Mouse (Mus musculus) liver, adult 2 months (tissue): ENCODE data around the gene Dbn1. TPM values are rescaled to one million over a fixed set of nuclear protein-coding genes. Genes with fewer than 3 reads are reported as not detected.

Experiments used
- DNase-seq: peaks from one replicate; pipeline ENCODE4 v3.0.0-alpha.2; 2011; ENCODE audit warnings: low read depth, low spot score; ENCODE audit errors: extremely low read depth
- H3K27ac ChIP-seq: fragments of 200-500 bp; replicated peaks from 2 replicates; pipeline ENCODE4 v1.5.1; 2012; ENCODE audit warnings: low read depth, mild to moderate bottlenecking, control low read depth, inconsistent platforms, low read length; ENCODE audit not compliant: insufficient read depth
- H3K27me3 ChIP-seq: fragments of 200-500 bp; 2 replicates; pipeline ENCODE4 v1.6.1; 2012; ENCODE audit warnings: mild to moderate bottlenecking, moderate library complexity, low read length, inconsistent platforms; ENCODE audit not compliant: control insufficient read depth, insufficient read depth
- H3K36me3 ChIP-seq: fragments of 200-500 bp; 2 replicates; pipeline ENCODE4 v1.6.1; 2012; ENCODE audit warnings: low read length, inconsistent platforms; ENCODE audit not compliant: control insufficient read depth, insufficient read depth
- H3K4me1 ChIP-seq: fragments of 200-500 bp; 2 replicates; pipeline ENCODE4 v1.6.1; 2011; ENCODE audit warnings: low read length; ENCODE audit not compliant: control insufficient read depth, insufficient read depth
- H3K4me3 ChIP-seq: fragments of 200-500 bp; 2 replicates; pipeline ENCODE4 v1.5.1; 2011; ENCODE audit warnings: low read depth, mild to moderate bottlenecking, control low read depth, low read length, moderate library complexity; ENCODE audit not compliant: insufficient read depth
- H3K79me2 ChIP-seq: fragments of 200-500 bp; 2 replicates; pipeline ENCODE4 v1.6.1; 2012; ENCODE audit warnings: inconsistent platforms, mild to moderate bottlenecking, low read length, moderate library complexity; ENCODE audit not compliant: control insufficient read depth, insufficient read depth
- H3K9ac ChIP-seq: fragments of 200-500 bp; 2 replicates; pipeline ENCODE4 v1.6.1; 2012; ENCODE audit warnings: low read depth, mild to moderate bottlenecking, control low read depth, inconsistent platforms, low read length
- CTCF ChIP-seq: fragments of 200-500 bp; IDR thresholded peaks from 2 replicates; pipeline ENCODE4 v1.5.1; 2011; ENCODE audit warnings: low read depth, low read length, control low read depth
- POLR2A ChIP-seq: fragments of 200-500 bp; IDR thresholded peaks from 2 replicates; pipeline ENCODE4 v1.6.1; 2011; ENCODE audit warnings: low read length, control low read depth; ENCODE audit not compliant: insufficient read depth; ENCODE audit errors: extremely low read depth
- WGBS: fragments of 180-500 bp; shearing (Covaris S2); methylation state at CpG from one replicate; pipeline ENCODE4 v1.1.7; 2018; 5-methylcytosine and 5-hydroxymethylcytosine counted together
- polyA plus RNA-seq: library from polyadenylated mRNA; depleted of rRNA; stranded (reverse); fragments of >200 nt; gene quantifications from 2 replicates; pipeline ENCODE4 v1.2.3, GENCODE M21; 2012
- total RNA-seq: library from RNA; depleted of rRNA; stranded (reverse); fragments of >200 nt; gene quantifications from 2 replicates; pipeline ENCODE4 v1.2.3, GENCODE M21; 2014

Gene Dbn1
- total and polyA plus RNA-seq, 2 experiments = 0.65 to 2.3 TPM

GRCm38 (mm10) chr13:55462965-55463364 is 24.9 kb downstream of the Dbn1 start:
- H3K9ac ChIP-seq = no peak overlapping the region
- H3K4me3 ChIP-seq = no peak overlapping the region
- no peaks in the 10 kb centered on the region for H3K4me1 ChIP-seq
- WGBS = 80% methylated on average over 2 of the region's 2 CpGs
- no peak for DNase-seq
- no peaks in the 10 kb centered on the region for H3K79me2 ChIP-seq
- peaks cover 5% of the 10 kb centered on the region; the same call in 1 of the 2 replicates for H3K27me3 ChIP-seq
- H3K36me3 ChIP-seq = no peaks in the 10 kb centered on the region
- TF ChIP-seq CTCF = no peak
- TF ChIP-seq POLR2A = no peak
- no peak overlapping the region for H3K27ac ChIP-seq

- Histone ChIP-seq H3K4me3 (no peak overlapping the region), H3K36me3 (peaks cover 2% of the 10 kb centered on the region; the same call in 1 of the 2 replicates), H3K27ac (no peak overlapping the region), H3K9ac (no peak overlapping the region), H3K27me3 (no peaks in the 10 kb centered on the region), H3K4me1 (peaks cover 4% of the 10 kb centered on the region; the same call in 1 of the 2 replicates), H3K79me2 (no peaks in the 10 kb centered on the region; the same call in 1 of the 2 replicates)
- no peak for DNase-seq
- TF ChIP-seq CTCF = no peak
- no peak for TF ChIP-seq POLR2A
- 94% methylated on average over 16 of the region's 16 CpGs for WGBS
Measured at GRCm38 (mm10) chr13:55451785-55452549, 35.9 kb downstream of the Dbn1 start.

- H3K4me3 ChIP-seq = no peak overlapping the region
- 79% methylated on average over 10 of the region's 10 CpGs for WGBS
- no peaks in the 10 kb centered on the region for H3K27me3 ChIP-seq
- H3K27ac ChIP-seq = no peak overlapping the region
- TF ChIP-seq POLR2A = no peak
- TF ChIP-seq CTCF = no peak
- peaks cover 2% of the 10 kb centered on the region; the same call in 1 of the 2 replicates for H3K36me3 ChIP-seq
- H3K9ac ChIP-seq = no peak overlapping the region
- peaks cover 9% of the 10 kb centered on the region for H3K4me1 ChIP-seq
- peaks cover 4% of the 10 kb centered on the region; the same call in 1 of the 2 replicates for H3K79me2 ChIP-seq
- DNase-seq = no peak
Measured at GRCm38 (mm10) chr13:55451296-55451695, 36.6 kb downstream of the Dbn1 start.

- no peak overlapping the region for H3K4me3 ChIP-seq
- TF ChIP-seq POLR2A (no peak), CTCF (no peak)
- no peak overlapping the region for H3K9ac ChIP-seq
- peaks cover 2% of the 10 kb centered on the region; the same call in 1 of the 2 replicates for H3K36me3 ChIP-seq
- peaks cover 15% of the 10 kb centered on the region for H3K4me1 ChIP-seq
- H3K79me2 ChIP-seq = peaks cover 8% of the 10 kb centered on the region; the same call in 1 of the 2 replicates
- peak; percentile 86 for DNase-seq
- H3K27me3 ChIP-seq = no peaks in the 10 kb centered on the region
- no peak overlapping the region for H3K27ac ChIP-seq
- WGBS = 26% methylated on average over 11 of the region's 11 CpGs
Measured at GRCm38 (mm10) chr13:55450511-55450980, 37.4 kb downstream of the Dbn1 start.

GRCm38 (mm10) chr13:55449679-55450441 is 38.1 kb downstream of the Dbn1 start:
- peak; percentile 39 for DNase-seq
- 75% methylated on average over 17 of the region's 17 CpGs for WGBS
- H3K27ac ChIP-seq = no peak overlapping the region

More at GRCm38 (mm10) chr13:55449679-55450441, 38.1 kb downstream of the Dbn1 start:
- peaks cover 2% of the 10 kb centered on the region; the same call in 1 of the 2 replicates for H3K36me3 ChIP-seq
- H3K4me1 ChIP-seq = peaks cover 15% of the 10 kb centered on the region
- H3K79me2 ChIP-seq = peaks cover 8% of the 10 kb centered on the region; the same call in 1 of the 2 replicates
- H3K4me3 ChIP-seq = no peak overlapping the region
- TF ChIP-seq CTCF = peak; percentile 41; the same call in 1 of the 2 replicates
- no peak for TF ChIP-seq POLR2A
- H3K27me3 ChIP-seq = no peaks in the 10 kb centered on the region
- no peak overlapping the region for H3K9ac ChIP-seq
